Mouse (Mus musculus): ENCODE results near the gene Olfr881. TPM values are rescaled to one million over a fixed set of nuclear protein-coding genes. Genes with fewer than 3 reads are reported as not detected.

Gene Olfr881
- polyA plus RNA-seq (2014; fragmentation: Nextera tagmentation; extraction: Ambion mirVana), result not detected in 2 replicates

DNA sequence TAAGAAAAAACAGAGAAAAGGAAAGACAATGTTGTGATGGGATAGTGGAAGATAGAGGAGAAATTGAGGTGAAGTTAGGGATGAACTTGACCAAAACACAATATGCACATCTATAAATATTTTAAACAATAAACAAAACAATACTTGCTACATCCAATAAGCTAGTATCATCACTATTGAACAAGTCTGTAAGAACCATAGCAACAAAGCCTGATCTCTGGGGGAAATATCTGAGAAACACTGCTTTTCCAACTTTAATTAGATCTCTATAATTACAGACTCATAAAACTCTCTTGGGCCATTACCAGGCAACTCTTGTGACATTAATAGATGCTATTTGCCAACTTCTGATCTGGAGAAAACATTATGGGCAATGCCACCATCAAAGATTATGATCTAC lies at the start of gene Olfr881:
Gene Olfr881 (plus strand): TSS at position 301 of the 400 bp plus-strand sequence.
- no peaks in the 10 kb centered on the region for H3K27me3 ChIP-seq (ENCODE audit: control insufficient read depth, insufficient read depth, low read length)
- H3K4me1 ChIP-seq (replicated peaks; ENCODE audit: control insufficient read depth, insufficient read depth, low read length), result no peaks in the 10 kb centered on the region
- no peaks in the 10 kb centered on the region for H3K9me3 ChIP-seq (ENCODE audit: control insufficient read depth, low read length)
- H3K4me2 ChIP-seq (replicated peaks), result no peak within 1 kb of the TSS
- ATAC-seq (ENCODE audit: low FRiP score) (no peak), DNase-seq (ENCODE audit: low spot score) (no peak)
- H3K27ac ChIP-seq, result no peak within 1 kb of the TSS
- no peak within 1 kb of the TSS for H3K4me3 ChIP-seq (replicated peaks; ENCODE audit: low read length)
- no peaks in the 10 kb centered on the region for H3K36me3 ChIP-seq (replicated peaks; ENCODE audit: control insufficient read depth, insufficient read depth)
- H3K9ac ChIP-seq, result no peak within 1 kb of the TSS

DNA sequence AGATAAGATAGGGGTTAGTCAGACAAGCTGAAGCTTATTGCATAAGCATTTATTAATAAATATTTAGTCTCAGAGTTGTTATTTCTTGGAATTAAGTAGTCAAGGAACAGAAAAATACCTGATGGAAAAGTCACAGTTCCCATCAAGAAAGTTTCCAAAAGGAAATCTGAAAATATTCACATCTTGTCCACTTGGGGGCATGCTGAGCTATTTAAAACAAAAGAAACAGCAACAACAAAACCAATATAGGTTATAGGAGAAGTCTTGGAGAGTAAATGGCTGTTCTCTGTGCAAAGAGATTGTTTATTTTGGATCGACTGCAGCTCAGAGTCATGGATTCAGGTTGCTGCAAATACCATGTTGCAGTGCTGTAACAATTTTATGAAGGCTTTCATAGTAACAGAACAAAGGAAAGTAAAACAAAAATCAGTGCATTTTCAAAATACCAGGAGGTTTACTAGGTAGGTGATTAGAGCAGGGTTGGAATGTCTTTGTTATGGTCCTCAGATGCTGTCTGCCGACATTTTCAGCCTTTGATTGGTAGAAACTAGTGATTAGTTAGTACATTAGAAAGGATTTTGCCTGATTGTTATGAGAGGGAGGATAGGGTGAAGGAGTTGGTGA lies 7.1 kb downstream of the Olfr881 start:
- Histone ChIP-seq H3K9me3 (ENCODE audit: control insufficient read depth, low read length) (no peaks in the 10 kb centered on the region), H3K4me1 (replicated peaks; ENCODE audit: control insufficient read depth, insufficient read depth, low read length) (no peaks in the 10 kb centered on the region), H3K9ac (no peak overlapping the region), H3K27me3 (ENCODE audit: control insufficient read depth, insufficient read depth, low read length) (no peaks in the 10 kb centered on the region), H3K4me3 (replicated peaks; ENCODE audit: low read length) (no peak overlapping the region), H3K27ac (no peak overlapping the region), H3K4me2 (replicated peaks) (no peak overlapping the region), H3K36me3 (replicated peaks; ENCODE audit: control insufficient read depth, insufficient read depth) (no peaks in the 10 kb centered on the region)
- DNase-seq (ENCODE audit: low spot score) (peak; percentile 49), ATAC-seq (ENCODE audit: low FRiP score) (no peak)
- 56% methylated on average over 2 of the region's 2 CpGs for WGBS

DNA sequence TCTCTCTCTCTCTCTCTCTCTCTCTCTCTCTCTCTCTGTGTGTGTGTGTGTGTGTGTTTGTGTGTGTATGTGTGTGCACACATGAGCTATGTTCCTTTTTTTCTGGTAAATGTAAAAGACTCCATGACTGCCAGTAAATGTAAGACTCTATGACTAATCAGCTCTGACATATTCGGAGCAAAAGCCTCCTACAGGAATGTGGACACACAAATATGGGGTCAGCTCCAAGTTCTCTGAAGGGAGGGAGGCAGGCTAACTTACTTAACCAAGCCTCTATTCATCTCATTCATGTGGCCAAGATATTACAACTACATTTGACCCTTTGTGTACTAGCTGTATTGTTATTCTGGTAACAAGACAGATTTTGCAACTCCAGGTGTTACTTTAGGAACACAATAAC lies 8.4 kb downstream of the Olfr881 start:
- Histone ChIP-seq H3K9ac (no peak overlapping the region), H3K36me3 (replicated peaks; ENCODE audit: control insufficient read depth, insufficient read depth) (no peaks in the 10 kb centered on the region), H3K4me2 (replicated peaks) (no peak overlapping the region), H3K4me3 (replicated peaks; ENCODE audit: low read length) (no peak overlapping the region), H3K4me1 (replicated peaks; ENCODE audit: control insufficient read depth, insufficient read depth, low read length) (no peaks in the 10 kb centered on the region), H3K27me3 (ENCODE audit: control insufficient read depth, insufficient read depth, low read length) (no peaks in the 10 kb centered on the region), H3K9me3 (ENCODE audit: control insufficient read depth, low read length) (no peaks in the 10 kb centered on the region), H3K27ac (no peak overlapping the region)
- no peak for ATAC-seq (ENCODE audit: low FRiP score)
- WGBS, result 62% methylated on average over 1 of the region's 1 CpGs
- no peak for DNase-seq (ENCODE audit: low spot score)

DNA sequence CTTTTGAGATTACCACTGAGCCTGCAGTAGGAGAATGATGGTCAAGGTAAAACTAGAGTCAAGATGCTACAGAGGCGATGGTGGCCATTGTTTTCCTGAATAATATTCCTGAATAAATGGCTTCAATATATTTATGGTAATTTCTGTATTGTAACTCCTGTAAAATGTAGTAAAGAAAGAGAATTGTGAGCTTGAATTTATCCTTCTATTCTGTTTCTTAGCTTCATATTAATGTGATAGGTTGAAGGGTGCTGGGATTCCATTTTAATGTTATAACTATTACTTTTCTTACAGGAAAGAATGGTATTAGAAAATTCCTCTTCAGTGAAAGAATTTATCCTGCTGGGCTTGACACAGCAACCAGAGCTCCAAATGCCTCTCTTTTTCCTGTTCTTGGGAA lies 33.9 kb downstream of the Olfr881 start, which contains the start of gene Olfr883:
Gene Olfr883 (plus strand): TSS at position 301 of the 400 bp plus-strand sequence.
- Histone ChIP-seq H3K9ac (no peak within 1 kb of the TSS), H3K4me3 (replicated peaks; ENCODE audit: low read length) (no peak within 1 kb of the TSS), H3K4me2 (replicated peaks) (no peak within 1 kb of the TSS), H3K27ac (no peak within 1 kb of the TSS), H3K36me3 (replicated peaks; ENCODE audit: control insufficient read depth, insufficient read depth) (no peaks in the 10 kb centered on the region), H3K4me1 (replicated peaks; ENCODE audit: control insufficient read depth, insufficient read depth, low read length) (no peaks in the 10 kb centered on the region), H3K27me3 (ENCODE audit: control insufficient read depth, insufficient read depth, low read length) (no peaks in the 10 kb centered on the region), H3K9me3 (ENCODE audit: control insufficient read depth, low read length) (no peaks in the 10 kb centered on the region)
- 93% methylated on average over 1 of the region's 1 CpGs for WGBS
- ATAC-seq (ENCODE audit: low FRiP score), result no peak
- no peak for DNase-seq (ENCODE audit: low spot score)

Other genes with a start within 250 kb of the Olfr881 start
- not detected in 2 replicates for gene Olfr874, start 246.7 kb upstream of the Olfr881 start, polyA plus RNA-seq (2014; fragmentation: Nextera tagmentation; extraction: Ambion mirVana)
- gene Olfr875, start 220.0 kb upstream of the Olfr881 start, polyA plus RNA-seq (2014; fragmentation: Nextera tagmentation; extraction: Ambion mirVana), result not detected in 2 replicates
- gene Olfr876, start 188.8 kb upstream of the Olfr881 start, polyA plus RNA-seq (2014; fragmentation: Nextera tagmentation; extraction: Ambion mirVana), result not detected in 2 replicates
- gene Olfr877, start 137.6 kb upstream of the Olfr881 start, polyA plus RNA-seq (2014; fragmentation: Nextera tagmentation; extraction: Ambion mirVana), result not detected in 2 replicates
- gene Olfr145, start 95.1 kb upstream of the Olfr881 start, polyA plus RNA-seq (2014; fragmentation: Nextera tagmentation; extraction: Ambion mirVana), result not detected in 2 replicates
- gene Olfr878, start 74.0 kb upstream of the Olfr881 start, polyA plus RNA-seq (2014; fragmentation: Nextera tagmentation; extraction: Ambion mirVana), result not detected in 2 replicates
- not detected in 2 replicates for gene Olfr883, start 34.0 kb downstream of the Olfr881 start, polyA plus RNA-seq (2014; fragmentation: Nextera tagmentation; extraction: Ambion mirVana)
- gene Olfr884, start 54.7 kb downstream of the Olfr881 start, polyA plus RNA-seq (2014; fragmentation: Nextera tagmentation; extraction: Ambion mirVana), result not detected in 2 replicates
- not detected in 2 replicates for gene Olfr885, start 69.5 kb downstream of the Olfr881 start, polyA plus RNA-seq (2014; fragmentation: Nextera tagmentation; extraction: Ambion mirVana)
- not detected in 2 replicates for gene Olfr887, start 92.2 kb downstream of the Olfr881 start, polyA plus RNA-seq (2014; fragmentation: Nextera tagmentation; extraction: Ambion mirVana)
- gene Olfr888, start 116.3 kb downstream of the Olfr881 start, polyA plus RNA-seq (2014; fragmentation: Nextera tagmentation; extraction: Ambion mirVana), result not detected in 2 replicates
- gene Olfr889, start 123.4 kb downstream of the Olfr881 start, polyA plus RNA-seq (2014; fragmentation: Nextera tagmentation; extraction: Ambion mirVana), result 0.07 and 0.08 TPM in 2 replicates
- gene Olfr890, start 150.7 kb downstream of the Olfr881 start, polyA plus RNA-seq (2014; fragmentation: Nextera tagmentation; extraction: Ambion mirVana), result not detected in 2 replicates
- gene Olfr891, start 189.0 kb downstream of the Olfr881 start, polyA plus RNA-seq (2014; fragmentation: Nextera tagmentation; extraction: Ambion mirVana), result not detected in 2 replicates
- gene Olfr893, start 216.5 kb downstream of the Olfr881 start, polyA plus RNA-seq (2014; fragmentation: Nextera tagmentation; extraction: Ambion mirVana), result not detected in 2 replicates
- gene Olfr894, start 226.2 kb downstream of the Olfr881 start, polyA plus RNA-seq (2014; fragmentation: Nextera tagmentation; extraction: Ambion mirVana), result not detected in 2 replicates

Data from hindbrain, embryonic 14.5 days (tissue).